Mouse (Mus musculus) E14TG2a.4 (cell line): ENCODE measurements around the gene Gm49383.

Source experiments
- CTCF ChIP-seq: conservative IDR thresholded peaks from 2 replicates; pipeline ENCODE4 v1.5.1; 2014; ENCODE audit warnings: low read length
- NANOG ChIP-seq: IDR thresholded peaks from 2 replicates; pipeline ENCODE4 v1.6.1; 2014; ENCODE audit warnings: borderline replicate concordance, low read length, mixed read lengths

DNA sequence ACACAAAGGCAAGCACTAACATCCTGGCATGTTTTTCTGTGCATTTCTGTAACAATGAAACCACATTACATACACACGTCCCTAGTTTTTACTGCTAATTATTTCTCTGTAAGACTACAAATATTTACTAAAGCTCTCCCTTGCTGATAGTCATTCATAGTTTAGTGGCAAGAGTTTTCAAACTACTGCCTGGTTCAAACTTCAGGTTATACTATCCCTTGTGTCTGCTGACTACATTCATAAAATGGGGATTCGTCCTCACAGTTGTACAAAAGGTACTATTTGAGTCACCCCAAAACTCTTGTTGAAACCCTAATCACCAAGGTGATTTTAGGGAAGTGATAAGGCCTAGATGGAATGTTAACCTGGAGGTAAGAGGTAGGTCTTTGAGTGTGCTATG, 41.0 kb downstream of the Gm49383 start:
- TF ChIP-seq CTCF: no peak
- TF ChIP-seq NANOG: no peak
